Mouse (Mus musculus) heart, embryonic 14.5 days (tissue): Measurements from ENCODE around the gene Mov10l1. TPM values are rescaled to one million over a fixed set of nuclear protein-coding genes. Genes with fewer than 3 reads are reported as not detected.

Experiments
- ATAC-seq: fragments of 200-750 bp; cut with Nextera tagmentation; 2 replicates; pipeline ENCODE4 v1.8.0; 2017; ENCODE audit warnings: low read depth, moderate TSS enrichment; ENCODE audit not compliant: insufficient number of reproducible peaks, insufficient read depth, low FRiP score
- H3K27ac ChIP-seq, 2 experiments: fragments of 200-500 bp in 1 of 2; fragments of 300-500 bp in 1 of 2; sonication (generic) in 1 of 2; replicated peaks in 1 of 2; 2 replicates each; pipeline ENCODE4 v1.5.1; 2012 to 2014; ENCODE audit warnings: low read depth in 2 of 2, low read length in 2 of 2, control low read depth in 1 of 2, mild to moderate bottlenecking in 1 of 2, mixed read lengths in 1 of 2; ENCODE audit not compliant: control insufficient read depth in 1 of 2, insufficient read depth in 1 of 2
- H3K27me3 ChIP-seq: fragments of 300-500 bp; sonication (generic); 2 replicates; pipeline ENCODE4 v1.6.1; 2014; ENCODE audit warnings: mild to moderate bottlenecking, low read length, control low read depth; ENCODE audit not compliant: control insufficient read depth, insufficient read depth
- H3K36me3 ChIP-seq: fragments of 300-500 bp; sonication (generic); 2 replicates; pipeline ENCODE4 v1.6.1; 2014; ENCODE audit warnings: mild to moderate bottlenecking, control low read depth, low read length, mixed read lengths; ENCODE audit not compliant: control insufficient read depth, insufficient read depth
- H3K4me1 ChIP-seq, 2 experiments: fragments of 200-500 bp in 1 of 2; fragments of 300-500 bp in 1 of 2; sonication (generic) in 1 of 2; 2 replicates each; pipeline ENCODE4 v1.6.1; 2012 to 2014; ENCODE audit warnings: low read length in 2 of 2, control low read depth in 1 of 2, mixed read lengths in 1 of 2; ENCODE audit not compliant: control insufficient read depth in 2 of 2, insufficient read depth in 2 of 2
- H3K4me2 ChIP-seq: fragments of 300-500 bp; sonication (generic); 2 replicates; pipeline ENCODE4 v1.6.1; 2014; ENCODE audit warnings: mild to moderate bottlenecking, low read length
- H3K4me3 ChIP-seq, 2 experiments: fragments of 200-500 bp in 1 of 2; fragments of 300-500 bp in 1 of 2; sonication (generic) in 1 of 2; 2 replicates each; pipeline ENCODE4 v1.5.1; 2012 to 2014; ENCODE audit warnings: low read length in 2 of 2, mild to moderate bottlenecking in 2 of 2, control low read depth in 1 of 2, low read depth in 1 of 2, moderate library complexity in 1 of 2; ENCODE audit not compliant: control insufficient read depth in 1 of 2, insufficient read depth in 1 of 2
- H3K9ac ChIP-seq: fragments of 300-500 bp; sonication (generic); 2 replicates; pipeline ENCODE4 v1.6.1; 2014; ENCODE audit warnings: mild to moderate bottlenecking, low read length
- H3K9me3 ChIP-seq: fragments of 300-500 bp; sonication (generic); 2 replicates; pipeline ENCODE4 v1.6.1; 2016; ENCODE audit warnings: low read length, control low read depth; ENCODE audit not compliant: control insufficient read depth
- WGBS: fragments of 180-500 bp; shearing (Covaris S2); extraction: QIAGEN DNeasy Blood & Tissue Kit; methylation state at CpG from one replicate; pipeline ENCODE4 v1.1.7; 2014; 5-methylcytosine and 5-hydroxymethylcytosine counted together
- polyA plus RNA-seq: library from polyadenylated mRNA; unstranded; fragments of >200 nt; fragmentation: Nextera tagmentation; extraction: Ambion mirVana; gene quantifications from 2 replicates; pipeline ENCODE4 v1.2.1, GENCODE M21; 2014

Mov10l1 gene
- polyA plus RNA-seq, 1 experiment from 2014 or later, result 86.2 TPM

GRCm38 (mm10) chr15:88951246-88951645, 31.5 kb upstream of the Mov10l1 start:
- H3K27ac ChIP-seq, result no peak overlapping the region
- WGBS, result 79% methylated on average over 4 of the region's 4 CpGs
- H3K4me1 ChIP-seq, result 0 out of 4 replicates have a peak, but pooled peaks cover 0 to 6% of the 10 kb centered on the region in 2 experiments
- no peak overlapping the region for H3K9ac ChIP-seq
- H3K27me3 ChIP-seq, result peaks cover 34% of the 10 kb centered on the region
- H3K9me3 ChIP-seq, result no peaks in the 10 kb centered on the region
- no peak for ATAC-seq
- H3K36me3 ChIP-seq, result no peaks in the 10 kb centered on the region
- H3K4me2 ChIP-seq, result no peak overlapping the region
- no peak overlapping the region for H3K4me3 ChIP-seq

GRCm38 (mm10) chr15:88954368-88955072, 28.2 kb upstream of the Mov10l1 start, which contains the start of gene Ttll8:
TSS of gene Ttll8 (minus strand) at chr15:88954418.
- H3K36me3 ChIP-seq, result no peaks in the 10 kb centered on the region
- no peaks in the 10 kb centered on the region for H3K9me3 ChIP-seq
- H3K27me3 ChIP-seq, result peaks cover 38% of the 10 kb centered on the region
- no peak within 1 kb of the TSS for H3K27ac ChIP-seq
- peak; percentile 55; the same call in 1 of the 2 replicates for ATAC-seq
- WGBS, result 4% methylated on average over 51 of the region's 53 CpGs
- peak within 1 kb of the TSS; percentile 40 to 44 for H3K4me3 ChIP-seq
- H3K9ac ChIP-seq, result peak within 1 kb of the TSS; percentile 70
- H3K4me1 ChIP-seq, result 0 out of 4 replicates have a peak, but pooled peaks cover 0 to 6% of the 10 kb centered on the region in 2 experiments
- peak within 1 kb of the TSS; percentile 92 for H3K4me2 ChIP-seq

- H3K9me3 ChIP-seq, result no peaks in the 10 kb centered on the region
- ATAC-seq, result no peak
- H3K4me2 ChIP-seq, result no peak overlapping the region
- no peaks in the 10 kb centered on the region for H3K36me3 ChIP-seq
- no peak overlapping the region for H3K4me3 ChIP-seq
- 0 out of 4 replicates have a peak, but pooled peaks cover 0 to 6% of the 10 kb centered on the region in 2 experiments for H3K4me1 ChIP-seq
- no peak overlapping the region for H3K9ac ChIP-seq
- H3K27ac ChIP-seq, result no peak overlapping the region
- WGBS, result 88% methylated on average over 6 of the region's 6 CpGs
- H3K27me3 ChIP-seq, result peaks cover 38% of the 10 kb centered on the region
Measured at GRCm38 (mm10) chr15:88955342-88955741, 27.4 kb upstream of the Mov10l1 start.

- 0 out of 4 replicates have a peak, but pooled peaks cover 0 to 6% of the 10 kb centered on the region in 2 experiments for H3K4me1 ChIP-seq
- no peaks in the 10 kb centered on the region for H3K36me3 ChIP-seq
- no peak overlapping the region for H3K4me3 ChIP-seq
- no peak overlapping the region for H3K9ac ChIP-seq
- H3K27me3 ChIP-seq, result peaks cover 38% of the 10 kb centered on the region
- no peak overlapping the region for H3K27ac ChIP-seq
- H3K4me2 ChIP-seq, result no peak overlapping the region
- ATAC-seq, result no peak
- WGBS, result 77% methylated on average over 4 of the region's 4 CpGs
- H3K9me3 ChIP-seq, result no peaks in the 10 kb centered on the region
Measured at GRCm38 (mm10) chr15:88957522-88957921, 25.2 kb upstream of the Mov10l1 start.

GRCm38 (mm10) chr15:88964070-88964578, 18.6 kb upstream of the Mov10l1 start:
- WGBS, result 87% methylated on average over 2 of the region's 2 CpGs
- Histone ChIP-seq H3K27ac (no peak overlapping the region), H3K4me2 (no peak overlapping the region), H3K27me3 (no peaks in the 10 kb centered on the region), H3K36me3 (no peaks in the 10 kb centered on the region), H3K4me3 (no peak overlapping the region), H3K4me1 (no peaks in the 10 kb centered on the region), H3K9ac (no peak overlapping the region), H3K9me3 (no peaks in the 10 kb centered on the region)
- no peak for ATAC-seq

GRCm38 (mm10) chr15:88972300-88972699, 10.4 kb upstream of the Mov10l1 start:
- no peak for ATAC-seq

GRCm38 (mm10) chr15:88978281-88979137, 4.2 kb upstream of the Mov10l1 start, which contains the start of gene Mlc1:
TSS of gene Mlc1 (minus strand) at chr15:88979007.
- ATAC-seq, result no peak
- 72% methylated on average over 10 of the region's 10 CpGs for WGBS
- Histone ChIP-seq H3K27me3 (no peaks in the 10 kb centered on the region), H3K4me1 (no peaks in the 10 kb centered on the region), H3K27ac (no peak within 1 kb of the TSS), H3K4me3 (no peak within 1 kb of the TSS), H3K36me3 (no peaks in the 10 kb centered on the region), H3K9ac (no peak within 1 kb of the TSS), H3K4me2 (no peak within 1 kb of the TSS), H3K9me3 (no peaks in the 10 kb centered on the region)

More at GRCm38 (mm10) chr15:88972300-88972699, 10.4 kb upstream of the Mov10l1 start:
- H3K4me2 ChIP-seq, result no peak overlapping the region
- H3K4me3 ChIP-seq, result no peak overlapping the region
- H3K4me1 ChIP-seq, result no peaks in the 10 kb centered on the region
- 80% methylated on average over 4 of the region's 4 CpGs for WGBS
- H3K9ac ChIP-seq, result no peak overlapping the region
- no peaks in the 10 kb centered on the region for H3K27me3 ChIP-seq
- H3K36me3 ChIP-seq, result no peaks in the 10 kb centered on the region
- no peak overlapping the region for H3K27ac ChIP-seq
- no peaks in the 10 kb centered on the region for H3K9me3 ChIP-seq
